Mouse (Mus musculus): ENCODE measurements around the gene Akt1. TPM values are rescaled to one million over a fixed set of nuclear protein-coding genes. Genes with fewer than 3 reads are reported as not detected.

The Akt1 gene
- polyA plus RNA-seq, 1 experiment from 2014 or later = 154 TPM

DNA sequence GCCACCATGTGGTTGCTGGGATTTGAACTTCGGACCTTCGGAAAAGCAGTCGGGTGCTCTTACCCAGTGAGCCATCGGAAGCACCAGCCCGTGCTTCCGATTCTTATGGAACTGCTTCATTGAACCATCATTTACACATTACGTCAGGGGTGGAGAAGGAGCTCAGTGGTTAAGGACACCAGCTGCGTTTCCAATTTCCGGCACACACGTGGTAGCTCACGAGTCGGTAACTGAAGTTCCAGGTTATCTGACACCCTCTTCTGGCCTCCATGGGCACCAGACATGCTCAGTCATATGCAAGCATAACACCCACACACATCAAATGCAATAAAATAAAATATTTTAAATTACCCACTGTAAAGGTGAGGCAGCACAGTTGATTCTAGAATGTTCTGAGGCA, 44.7 kb downstream of the Akt1 start:
- Histone ChIP-seq H3K9me3 (replicated peaks) (no peaks in the 10 kb centered on the region), H3K4me3 (no peak overlapping the region), H3K4me1 (peaks cover 11% of the 10 kb centered on the region), H3K9ac (no peak overlapping the region), H3K4me2 (replicated peaks) (no peak overlapping the region), H3K27ac (no peak overlapping the region), H3K36me3 (no peaks in the 10 kb centered on the region), H3K27me3 (no peaks in the 10 kb centered on the region)
- no peak for ATAC-seq (ENCODE audit: low FRiP score)
- WGBS = 91% methylated on average over 12 of the region's 12 CpGs

DNA sequence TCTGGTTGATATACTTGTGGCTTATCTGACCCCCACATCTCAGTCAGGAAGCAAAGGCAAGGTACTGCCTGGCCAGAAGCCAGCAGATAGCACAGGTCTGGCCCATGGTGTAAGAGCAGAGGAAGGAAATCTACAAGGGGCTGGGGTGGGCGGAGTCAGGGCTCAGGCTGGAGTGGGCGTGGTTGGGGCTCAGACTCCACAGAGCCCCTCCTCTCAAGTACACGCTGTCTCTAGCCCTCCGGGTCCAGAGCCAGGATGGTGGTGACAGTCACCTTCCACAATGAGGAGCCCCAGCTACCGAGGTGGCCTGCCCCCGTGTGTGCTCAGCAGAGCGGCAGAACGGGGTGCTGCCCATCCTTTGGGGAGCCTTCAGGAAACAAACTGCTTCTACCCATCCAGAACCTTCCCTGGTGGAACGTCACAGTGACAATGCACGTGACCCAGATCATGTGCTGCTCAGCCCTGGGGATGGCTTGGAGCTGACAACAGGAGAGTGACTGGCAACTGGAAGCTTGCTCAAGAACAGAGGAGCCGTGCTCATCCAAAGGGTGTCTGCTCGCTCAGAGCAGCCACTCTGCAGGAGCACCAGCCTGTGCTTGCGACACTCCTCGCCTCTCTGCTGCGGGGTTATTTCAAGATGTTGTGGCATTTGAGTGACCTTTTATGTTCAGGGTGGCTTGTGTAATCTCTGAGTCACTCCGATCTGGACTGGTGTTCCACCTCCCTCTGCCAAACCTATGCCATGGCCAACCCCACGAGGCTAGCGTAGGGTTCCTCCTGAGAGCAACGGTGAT, 45.6 kb downstream of the Akt1 start:
- H3K9ac ChIP-seq = no peak overlapping the region
- no peak overlapping the region for H3K27ac ChIP-seq
- 0 out of 2 replicates have a peak overlapping the region, but pooled peaks have one; percentile 7 for H3K4me3 ChIP-seq
- H3K9me3 ChIP-seq (replicated peaks) = no peaks in the 10 kb centered on the region
- ATAC-seq (ENCODE audit: low FRiP score) = peak; percentile 59
- H3K27me3 ChIP-seq = no peaks in the 10 kb centered on the region
- H3K4me2 ChIP-seq (replicated peaks) = peak overlapping the region; percentile 47
- WGBS = 37% methylated on average over 19 of the region's 19 CpGs
- peaks cover 11% of the 10 kb centered on the region for H3K4me1 ChIP-seq
- H3K36me3 ChIP-seq = no peaks in the 10 kb centered on the region

DNA sequence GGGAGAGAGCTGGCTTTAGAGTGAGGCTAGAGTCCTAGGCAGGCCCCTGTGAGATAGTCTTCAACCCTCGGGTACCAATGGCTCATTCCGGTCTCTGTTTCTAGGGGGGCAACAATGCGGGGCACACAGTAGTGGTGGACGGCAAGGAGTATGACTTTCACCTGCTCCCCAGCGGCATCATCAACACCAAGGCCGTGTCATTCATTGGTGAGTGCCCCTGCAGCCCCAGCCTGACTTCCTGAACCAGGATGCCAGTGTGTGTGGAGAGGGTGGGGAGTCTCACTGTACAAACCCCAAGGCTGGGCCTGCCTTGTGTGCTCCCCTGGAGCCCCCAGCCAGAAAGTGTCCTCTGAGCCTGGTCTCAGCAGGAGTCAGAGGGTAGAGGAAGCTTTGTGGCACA, 46.5 kb downstream of the Akt1 start:
- Histone ChIP-seq H3K27me3 (no peaks in the 10 kb centered on the region), H3K27ac (no peak overlapping the region), H3K4me2 (replicated peaks) (no peak overlapping the region), H3K4me3 (no peak overlapping the region), H3K9ac (no peak overlapping the region), H3K4me1 (peaks cover 15% of the 10 kb centered on the region), H3K9me3 (replicated peaks) (no peaks in the 10 kb centered on the region), H3K36me3 (no peaks in the 10 kb centered on the region)
- WGBS = 89% methylated on average over 6 of the region's 6 CpGs
- no peak for ATAC-seq (ENCODE audit: low FRiP score)

DNA sequence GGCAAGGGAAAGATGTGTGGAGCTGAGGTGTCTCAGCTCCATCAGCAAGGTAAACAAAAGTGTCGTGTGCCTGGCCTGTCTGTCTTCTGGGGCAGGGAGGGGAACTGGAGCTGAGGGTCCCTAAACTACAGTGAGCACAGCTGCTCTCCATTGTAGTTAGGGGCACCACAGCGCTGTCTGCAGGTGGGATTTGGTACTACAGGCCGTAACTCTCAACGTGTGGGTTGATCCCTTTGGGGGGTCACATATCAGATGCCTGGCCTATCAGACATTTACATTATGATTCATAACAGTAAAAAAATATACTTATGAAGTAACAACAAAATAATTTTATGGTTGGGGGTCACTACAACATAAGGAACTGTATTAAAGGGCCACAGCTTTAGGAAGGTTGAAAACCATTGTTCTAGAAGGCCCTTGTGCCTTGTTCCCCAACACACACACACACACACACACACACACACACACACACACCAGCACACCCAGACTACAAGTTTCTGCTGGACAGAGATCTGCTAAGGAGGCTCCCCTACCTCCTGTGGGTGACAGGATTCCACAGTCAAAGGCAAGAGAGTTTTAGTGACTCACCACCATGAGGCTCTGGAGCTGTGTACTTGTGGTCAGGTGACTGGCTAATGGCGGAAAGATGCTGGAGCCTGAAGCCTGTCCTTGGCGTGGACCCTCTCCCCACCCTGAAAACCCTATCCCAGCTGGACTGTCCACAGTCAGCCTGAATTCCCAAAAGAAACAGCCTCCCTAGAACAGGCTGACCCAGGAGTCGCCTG, 47.4 kb downstream of the Akt1 start:
- 55% methylated on average over 7 of the region's 7 CpGs for WGBS
- no peaks in the 10 kb centered on the region for H3K36me3 ChIP-seq
- H3K27ac ChIP-seq = no peak overlapping the region
- H3K4me2 ChIP-seq (replicated peaks) = no peak overlapping the region
- H3K4me1 ChIP-seq = peaks cover 19% of the 10 kb centered on the region
- no peak overlapping the region for H3K4me3 ChIP-seq
- H3K9ac ChIP-seq = no peak overlapping the region
- H3K27me3 ChIP-seq = peaks cover 7% of the 10 kb centered on the region; the same call in 1 of the 2 replicates
- no peak for ATAC-seq (ENCODE audit: low FRiP score)
- H3K9me3 ChIP-seq (replicated peaks) = no peaks in the 10 kb centered on the region

DNA sequence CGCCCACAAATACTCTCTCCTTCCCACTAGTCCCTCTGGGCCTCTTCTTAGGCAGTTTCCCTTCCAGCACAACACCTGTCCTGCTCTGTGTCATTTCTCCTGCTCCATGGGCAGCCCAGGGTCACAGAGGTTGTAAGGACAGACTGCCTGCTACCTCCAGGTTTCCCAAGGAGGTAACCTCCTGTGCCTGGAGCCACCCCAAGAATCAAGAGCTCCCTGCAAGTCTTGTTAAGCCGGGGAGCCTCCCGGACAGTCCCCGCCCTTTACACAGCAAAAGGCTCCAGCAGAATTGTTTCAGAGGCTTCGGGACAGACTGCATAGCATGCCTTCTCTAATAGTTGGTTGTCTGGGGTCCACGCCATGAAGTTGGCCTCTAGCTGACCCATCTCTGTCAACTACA, 48.2 kb downstream of the Akt1 start:
- Histone ChIP-seq H3K4me3 (no peak overlapping the region), H3K27me3 (peaks cover 15% of the 10 kb centered on the region), H3K9ac (no peak overlapping the region), H3K4me2 (replicated peaks) (no peak overlapping the region), H3K9me3 (replicated peaks) (no peaks in the 10 kb centered on the region), H3K4me1 (peaks cover 19% of the 10 kb centered on the region), H3K27ac (no peak overlapping the region), H3K36me3 (no peaks in the 10 kb centered on the region)
- 87% methylated on average over 6 of the region's 6 CpGs for WGBS
- no peak for ATAC-seq (ENCODE audit: low FRiP score)

DNA sequence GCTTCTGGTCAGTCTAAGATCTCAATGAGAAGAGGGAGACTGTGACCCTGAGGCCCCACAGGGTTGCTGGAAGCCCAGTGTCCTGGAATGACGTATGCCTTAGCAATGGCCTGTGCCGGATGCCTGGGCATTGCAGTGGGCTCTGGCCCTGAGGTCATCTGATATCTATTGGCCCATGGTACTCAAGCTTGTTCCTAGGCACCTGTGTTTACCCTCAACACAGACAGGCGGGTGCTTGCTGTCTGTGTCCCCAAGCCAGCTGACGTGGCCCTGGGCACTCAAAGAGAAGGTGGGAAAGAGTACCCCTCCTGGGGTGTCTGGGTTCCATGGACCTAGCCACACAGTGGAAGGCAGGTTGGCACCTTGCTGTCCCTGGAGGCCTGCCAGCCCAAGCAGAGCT, 49.0 kb downstream of the Akt1 start:
- H3K4me1 ChIP-seq = peaks cover 19% of the 10 kb centered on the region
- no peak overlapping the region for H3K4me3 ChIP-seq
- no peak overlapping the region for H3K9ac ChIP-seq
- no peaks in the 10 kb centered on the region for H3K36me3 ChIP-seq
- no peak overlapping the region for H3K4me2 ChIP-seq (replicated peaks)
- 82% methylated on average over 4 of the region's 4 CpGs for WGBS
- peaks cover 23% of the 10 kb centered on the region for H3K27me3 ChIP-seq
- H3K9me3 ChIP-seq (replicated peaks) = no peaks in the 10 kb centered on the region
- ATAC-seq (ENCODE audit: low FRiP score) = no peak
- H3K27ac ChIP-seq = no peak overlapping the region

DNA sequence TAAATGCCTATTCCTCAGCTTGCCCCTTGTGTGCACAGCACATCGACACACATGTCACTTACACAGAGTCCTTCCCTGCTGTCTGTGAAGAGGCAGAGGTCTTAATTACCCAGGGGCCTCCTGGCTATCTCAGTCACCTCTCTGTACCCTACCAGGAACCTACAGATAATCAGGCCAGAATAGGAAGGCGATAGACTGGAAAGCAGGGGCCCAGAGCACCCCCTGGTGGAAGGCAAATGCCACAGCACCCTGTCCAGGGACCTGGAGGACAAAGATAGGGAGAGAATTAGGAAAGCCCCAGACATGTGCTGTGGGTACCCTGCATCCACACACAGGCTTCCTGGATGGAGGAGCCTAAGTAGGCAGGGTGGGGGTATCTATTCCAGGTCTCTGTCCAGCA, 50.9 kb downstream of the Akt1 start:
- no peaks in the 10 kb centered on the region for H3K9me3 ChIP-seq (replicated peaks)
- H3K27me3 ChIP-seq = peaks cover 42% of the 10 kb centered on the region
- WGBS = 19% methylated on average over 2 of the region's 2 CpGs
- peaks cover 31% of the 10 kb centered on the region for H3K4me1 ChIP-seq
- H3K4me2 ChIP-seq (replicated peaks) = no peak overlapping the region
- no peak overlapping the region for H3K27ac ChIP-seq
- no peak; the same call in 1 of the 2 replicates for ATAC-seq (ENCODE audit: low FRiP score)
- H3K9ac ChIP-seq = no peak overlapping the region
- H3K4me3 ChIP-seq = no peak overlapping the region
- no peaks in the 10 kb centered on the region for H3K36me3 ChIP-seq

DNA sequence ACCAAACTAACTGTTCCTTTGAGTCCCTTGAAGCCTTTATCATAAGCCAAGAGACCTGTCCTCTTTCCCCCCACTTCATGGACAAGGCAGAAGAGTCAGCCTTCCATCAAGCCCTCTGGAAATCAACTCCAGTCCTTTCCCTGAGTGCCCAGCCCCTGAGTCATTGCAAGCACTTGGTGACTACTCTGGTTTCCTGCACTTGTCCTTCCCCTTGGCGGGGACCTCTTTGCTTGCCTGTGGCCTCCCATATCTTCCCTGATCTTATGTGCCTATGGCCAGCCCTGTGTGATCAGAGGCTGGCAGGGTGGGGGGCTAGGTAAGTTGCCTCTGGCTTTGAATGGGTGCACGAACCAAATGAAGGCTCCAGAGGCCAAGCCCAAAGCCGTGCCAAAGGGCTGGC, 52.8 kb downstream of the Akt1 start:
- ATAC-seq (ENCODE audit: low FRiP score) = no peak
- H3K9ac ChIP-seq = no peak overlapping the region
- H3K27ac ChIP-seq = no peak overlapping the region
- 91% methylated on average over 3 of the region's 3 CpGs for WGBS
- H3K9me3 ChIP-seq (replicated peaks) = no peaks in the 10 kb centered on the region
- peaks cover 49% of the 10 kb centered on the region for H3K27me3 ChIP-seq
- no peak overlapping the region for H3K4me2 ChIP-seq (replicated peaks)
- no peak overlapping the region for H3K4me3 ChIP-seq
- H3K36me3 ChIP-seq = no peaks in the 10 kb centered on the region
- peaks cover 31% of the 10 kb centered on the region for H3K4me1 ChIP-seq

DNA sequence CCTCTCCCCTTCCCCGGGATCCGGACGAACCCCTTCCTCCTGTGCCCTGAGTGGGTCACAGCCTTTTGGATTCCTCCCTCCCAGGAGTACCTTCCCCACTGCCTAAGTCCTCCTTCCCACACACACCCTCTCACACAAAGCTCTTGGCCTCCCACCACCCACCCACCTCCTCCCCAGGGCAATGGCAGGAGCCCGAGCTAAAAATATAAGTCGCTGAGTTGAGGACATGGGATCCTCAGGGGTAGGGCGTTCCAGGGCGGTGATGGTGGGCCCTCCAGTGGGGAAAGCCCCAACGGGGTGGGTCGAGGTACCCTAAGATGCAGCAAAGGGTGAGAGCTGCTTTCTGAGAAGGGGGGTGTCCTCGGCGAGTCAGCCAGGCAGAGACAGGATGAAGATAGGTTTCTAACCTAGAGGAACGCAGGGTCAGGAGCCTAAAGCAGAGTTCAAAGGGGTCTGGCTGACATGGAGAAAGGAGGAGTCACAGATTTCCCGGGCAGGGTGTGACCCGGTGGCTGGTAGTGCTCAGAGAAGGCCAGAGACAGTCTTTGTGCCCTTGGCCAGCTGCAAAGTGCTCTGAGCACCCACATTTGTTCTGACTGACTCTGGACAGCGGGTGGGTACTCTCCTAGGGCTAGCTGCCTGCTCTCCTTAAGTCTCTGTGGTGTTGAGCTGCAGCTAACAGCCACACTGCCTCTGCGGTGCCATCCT, 54.2 kb downstream of the Akt1 start:
- ATAC-seq (ENCODE audit: low FRiP score) = no peak
- Histone ChIP-seq H3K9me3 (replicated peaks) (no peaks in the 10 kb centered on the region), H3K36me3 (no peaks in the 10 kb centered on the region), H3K9ac (peak overlapping the region; percentile 73), H3K4me2 (replicated peaks) (peak overlapping the region; percentile 97), H3K4me3 (peak overlapping the region; percentile 45), H3K27ac (no peak overlapping the region), H3K27me3 (peaks cover 49% of the 10 kb centered on the region), H3K4me1 (peaks cover 31% of the 10 kb centered on the region)
- WGBS = 11% methylated on average over 16 of the region's 16 CpGs

DNA sequence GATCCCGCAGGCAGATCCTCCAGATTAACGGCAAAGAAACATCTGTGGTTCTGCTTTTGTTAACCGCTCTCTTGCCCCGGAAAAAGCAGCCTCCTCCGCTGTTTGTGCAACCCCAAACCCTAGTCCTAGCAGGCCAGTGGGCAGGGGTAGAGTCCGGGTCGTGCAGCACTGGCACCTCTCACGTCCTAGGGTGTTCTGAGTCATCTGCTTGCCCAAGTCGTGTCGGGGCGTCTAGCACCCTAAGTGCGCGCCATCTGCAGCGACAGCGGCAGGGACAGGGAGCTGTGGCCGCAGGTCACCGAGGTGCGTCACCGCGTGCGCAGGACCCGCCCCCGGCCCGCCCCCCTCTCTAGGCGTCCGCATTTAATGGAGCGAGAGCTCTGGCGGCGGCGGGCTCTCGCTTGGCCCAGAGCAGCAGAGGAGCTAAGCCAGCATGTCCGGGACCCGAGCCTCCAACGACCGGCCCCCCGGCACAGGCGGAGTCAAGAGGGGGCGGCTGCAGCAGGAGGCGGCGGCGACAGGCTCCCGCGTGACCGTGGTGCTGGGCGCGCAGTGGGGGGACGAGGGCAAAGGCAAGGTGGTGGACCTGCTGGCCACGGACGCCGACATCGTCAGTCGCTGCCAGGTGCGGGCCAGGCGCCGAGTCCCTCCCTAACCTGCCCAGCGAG, 54.9 kb downstream of the Akt1 start, which contains the start of gene Adssl1:
TSS of gene Adssl1 (plus strand) at position 360 of the 668 bp plus-strand sequence.
- WGBS = under 1% methylated on average over 51 of the region's 56 CpGs
- H3K4me1 ChIP-seq = peaks cover 31% of the 10 kb centered on the region
- H3K36me3 ChIP-seq = no peaks in the 10 kb centered on the region
- peak within 1 kb of the TSS; percentile 73 for H3K9ac ChIP-seq
- peak within 1 kb of the TSS; percentile 45 for H3K4me3 ChIP-seq
- H3K9me3 ChIP-seq (replicated peaks) = no peaks in the 10 kb centered on the region
- H3K27me3 ChIP-seq = peaks cover 49% of the 10 kb centered on the region
- peak within 1 kb of the TSS; percentile 97 for H3K4me2 ChIP-seq (replicated peaks)
- no peak within 1 kb of the TSS for H3K27ac ChIP-seq
- no peak for ATAC-seq (ENCODE audit: low FRiP score)

DNA sequence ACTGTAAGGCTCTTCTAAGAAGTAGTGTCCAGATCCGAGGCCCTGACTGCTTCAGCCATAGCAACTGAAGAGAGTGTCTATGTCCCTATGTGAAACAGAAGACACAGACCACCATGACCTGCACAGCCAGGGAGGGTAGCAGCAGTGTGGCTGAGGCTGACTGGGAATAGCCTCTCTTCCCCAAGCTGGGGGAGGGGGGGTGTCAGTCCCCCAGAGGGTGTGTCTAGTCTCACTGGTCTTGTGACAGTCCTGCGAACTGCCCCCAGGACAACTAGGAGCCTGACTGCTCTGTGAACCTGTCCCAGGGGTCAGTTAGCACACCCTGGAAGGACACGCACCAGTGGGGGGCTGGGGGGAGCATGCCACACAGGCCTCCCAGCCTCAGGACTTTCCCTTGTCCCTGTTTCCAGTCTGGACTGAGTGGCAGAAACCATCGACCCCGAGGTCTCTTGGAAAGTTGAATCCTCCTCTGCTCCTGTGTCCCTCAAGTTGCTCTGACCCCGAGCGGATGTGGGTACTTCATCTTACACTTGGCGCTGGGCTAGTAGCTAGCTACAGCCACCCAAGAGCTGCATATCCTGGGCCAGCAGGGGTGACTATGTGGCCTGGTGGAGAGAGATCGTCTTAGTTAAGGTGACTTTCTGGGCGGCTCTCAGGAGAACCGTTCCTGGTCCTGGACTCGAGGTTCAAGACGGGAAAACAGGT, 55.6 kb downstream of the Akt1 start:
- peaks cover 49% of the 10 kb centered on the region for H3K27me3 ChIP-seq
- H3K36me3 ChIP-seq = no peaks in the 10 kb centered on the region
- WGBS = 24% methylated on average over 13 of the region's 13 CpGs
- peak overlapping the region; percentile 45 for H3K4me3 ChIP-seq
- H3K4me1 ChIP-seq = peaks cover 31% of the 10 kb centered on the region
- no peaks in the 10 kb centered on the region for H3K9me3 ChIP-seq (replicated peaks)
- H3K9ac ChIP-seq = peak overlapping the region; percentile 73
- peak overlapping the region; percentile 97 for H3K4me2 ChIP-seq (replicated peaks)
- ATAC-seq (ENCODE audit: low FRiP score) = no peak
- H3K27ac ChIP-seq = no peak overlapping the region
